Mouse (Mus musculus) A20 (cell line): Measurements from ENCODE around the gene Ankrd36.

Experiments
- DNase-seq: peaks from one replicate; pipeline ENCODE4 v3.0.0-alpha.2; 2011; ENCODE audit warnings: low read depth, low spot score

Ankrd36 gene

DNA sequence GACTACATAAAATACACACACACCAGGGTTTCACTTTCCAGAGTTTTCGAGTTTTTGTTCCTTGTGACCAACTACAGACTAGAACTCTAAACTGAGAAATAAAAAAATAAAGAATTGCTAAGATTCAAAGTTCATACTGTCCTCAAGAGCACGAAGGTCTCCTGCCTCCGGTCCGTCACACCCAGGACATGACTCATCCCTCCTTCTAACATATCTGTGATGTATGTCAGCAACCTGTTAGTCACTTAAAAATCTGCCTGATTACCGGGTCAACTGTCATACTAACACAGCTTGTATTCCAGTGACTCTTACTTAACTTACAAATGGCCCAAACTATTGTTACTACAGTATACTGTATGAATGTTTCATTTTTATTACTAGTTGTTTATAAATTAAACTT is 167.7 kb downstream of the Ankrd36 start:
- DNase-seq: no peak
